21 mouse cellular contexts compared by ENCODE assay signal in the genomic region with DNA sequence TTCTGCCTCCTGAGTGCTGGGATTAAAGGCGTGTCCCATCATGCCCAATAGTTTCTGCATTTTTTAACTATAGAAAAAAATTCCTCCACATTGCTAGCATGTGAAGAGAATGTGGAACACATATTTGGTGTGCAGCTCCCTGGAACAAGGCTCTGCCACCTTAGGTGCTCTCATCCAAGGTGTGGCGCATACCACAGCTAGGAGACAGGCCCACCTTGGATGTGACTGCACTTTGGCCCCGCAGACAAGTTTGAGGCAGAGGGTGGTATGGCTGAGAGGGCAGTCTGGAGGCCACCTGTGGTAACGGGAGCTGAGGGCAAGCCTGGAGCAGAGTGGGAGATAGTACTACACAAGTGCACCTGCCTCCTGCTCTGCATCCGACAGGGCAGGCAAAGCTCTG. TPM values are rescaled to one million over a fixed set of nuclear protein-coding genes. Genes with fewer than 3 reads are reported as not detected.
A peak's percentile ranks its signal among the peaks of the same experiment; 100 is the strongest.
DNase-seq lines count a peak whose midpoint lies in the region; ATAC-seq and TF ChIP-seq lines count a peak whose summit lies in the region.
"Had no signal": no experiment of that assay in that cellular context is flagged by ENCODE, and none has a peak within 500 bp of the region (broad histone marks: within the 10 kb centered on the region; RNA-seq: fewer than 3 reads in every experiment).

No protein-coding gene starts in this region.

- H3K9me3 ChIP-seq in forebrain, embryonic 10.5 days: no peaks in the 10 kb centered on the region
- no peaks in the 10 kb centered on the region for H3K9me3 ChIP-seq in forebrain, embryonic 13.5 days (replicated peaks)
- H3K9me3 ChIP-seq in kidney, postnatal 0 days (replicated peaks; ENCODE audit: low read length): no peaks in the 10 kb centered on the region
- H3K9me3 ChIP-seq in midbrain, embryonic 16.5 days (replicated peaks; ENCODE audit: control insufficient read depth, low read length, poor library complexity, severe bottlenecking): no peaks in the 10 kb centered on the region
- no peaks in the 10 kb centered on the region for H3K9me3 ChIP-seq in midbrain, postnatal 0 days (ENCODE audit: low read length)
- H3K9me3 ChIP-seq: forebrain, embryonic 12.5 days; megakaryocyte, embryonic 14.5 days; neural tube, embryonic 15.5 days had no signal

- 0 out of 2 replicates have a peak overlapping the region, but pooled peaks have one; percentile 25 for H3K27ac ChIP-seq in forebrain, embryonic 10.5 days
- no peak overlapping the region for H3K27ac ChIP-seq in forebrain, embryonic 13.5 days
- no peak overlapping the region for H3K27ac ChIP-seq in kidney, postnatal 0 days
- H3K27ac ChIP-seq in kidney, adult 2 months (ENCODE audit: insufficient read depth, low read depth, low read length): no peak overlapping the region
- H3K27ac ChIP-seq in midbrain, embryonic 16.5 days (ENCODE audit: low read length): 0 out of 2 replicates have a peak overlapping the region, but pooled peaks have one; percentile 8
- H3K27ac ChIP-seq in midbrain, postnatal 0 days (ENCODE audit: low read depth, low read length): no peak overlapping the region
- H3K27ac ChIP-seq: heart, adult 2 months; hindbrain, postnatal 0 days; left cerebral cortex, adult 2 months; neural tube, embryonic 15.5 days had no signal

- TF ChIP-seq CTCF in kidney, postnatal 0 days (IDR thresholded peaks at IDR 0.05; ENCODE audit: low read depth): no peak
- TF ChIP-seq CTCF in kidney, adult 2 months (conservative IDR thresholded peaks at IDR 0.05; ENCODE audit: insufficient read depth, insufficient read length, low read depth, low read length): no peak
- TF ChIP-seq CTCF in midbrain, postnatal 0 days (IDR thresholded peaks at IDR 0.05): no peak

- H3K4me2 ChIP-seq in forebrain, embryonic 13.5 days: no peak overlapping the region
- H3K4me2 ChIP-seq in kidney, postnatal 0 days (ENCODE audit: low read length): no peak overlapping the region
- no peak overlapping the region for H3K4me2 ChIP-seq in midbrain, embryonic 16.5 days (ENCODE audit: low read length)
- H3K4me2 ChIP-seq in midbrain, postnatal 0 days (ENCODE audit: low read depth, low read length, poor library complexity, severe bottlenecking): no peak overlapping the region
- H3K4me2 ChIP-seq: forebrain, embryonic 12.5 days; liver, embryonic 11.5 days; lung, embryonic 14.5 days; neural tube, embryonic 15.5 days had no signal

- peaks cover 74% of the 10 kb centered on the region for H3K36me3 ChIP-seq in forebrain, embryonic 10.5 days (replicated peaks)
- peaks cover 34% of the 10 kb centered on the region; the same call in 1 of the 2 replicates for H3K36me3 ChIP-seq in forebrain, embryonic 13.5 days (ENCODE audit: poor library complexity, severe bottlenecking)
- peaks cover 9% of the 10 kb centered on the region; the same call in 1 of the 2 replicates for H3K36me3 ChIP-seq in kidney, postnatal 0 days (ENCODE audit: insufficient read depth, low read length)
- no peaks in the 10 kb centered on the region for H3K36me3 ChIP-seq in kidney, adult 2 months (ENCODE audit: control insufficient read depth, insufficient read depth, low read length)
- peaks cover 12% of the 10 kb centered on the region; the same call in 1 of the 2 replicates for H3K36me3 ChIP-seq in midbrain, embryonic 16.5 days (ENCODE audit: control insufficient read depth, insufficient read depth, low read length)
- H3K36me3 ChIP-seq in midbrain, postnatal 0 days (ENCODE audit: insufficient read depth, low read length): peaks cover 15% of the 10 kb centered on the region

- DNase-seq in forebrain, embryonic 10.5 days (ENCODE audit: extremely low spot score, low spot score): no peak
- DNase-seq in kidney, postnatal 0 days (ENCODE audit: low spot score): peak; percentile 5
- no peak for DNase-seq in kidney, adult 2 months
- no peak for DNase-seq in midbrain, postnatal 0 days (ENCODE audit: low spot score)
- DNase-seq in left cerebral cortex, postnatal 10 days (ENCODE audit: extremely low spot score in 1 of 2, low spot score in 2 of 2): no peak
- DNase-seq: adrenal gland, postnatal 14 days; gastrocnemius, postnatal 14 days; heart, adult 2 months; heart, postnatal 4 days; layer of hippocampus, adult 9-11 months; lung, embryonic 14.5 days; right cerebral cortex, postnatal 25 days had no signal

- H3K4me1 ChIP-seq in forebrain, embryonic 10.5 days: peaks cover 42% of the 10 kb centered on the region
- peaks cover 21% of the 10 kb centered on the region for H3K4me1 ChIP-seq in forebrain, embryonic 13.5 days
- no peaks in the 10 kb centered on the region for H3K4me1 ChIP-seq in kidney, postnatal 0 days (replicated peaks; ENCODE audit: insufficient read depth, low read length)
- H3K4me1 ChIP-seq in kidney, adult 2 months (ENCODE audit: control insufficient read depth, insufficient read depth, low read length): no peaks in the 10 kb centered on the region
- H3K4me1 ChIP-seq in midbrain, embryonic 16.5 days (ENCODE audit: control insufficient read depth, insufficient read depth, low read length): peaks cover 2% of the 10 kb centered on the region; the same call in 1 of the 2 replicates
- no peaks in the 10 kb centered on the region for H3K4me1 ChIP-seq in midbrain, postnatal 0 days (ENCODE audit: insufficient read depth, low read length)

- no peak overlapping the region for H3K4me3 ChIP-seq in forebrain, embryonic 10.5 days
- H3K4me3 ChIP-seq in forebrain, embryonic 13.5 days: no peak overlapping the region
- no peak overlapping the region for H3K4me3 ChIP-seq in kidney, postnatal 0 days (replicated peaks; ENCODE audit: low read depth, low read length)
- no peak overlapping the region for H3K4me3 ChIP-seq in kidney, adult 2 months (ENCODE audit: insufficient read depth, low read depth, low read length)
- H3K4me3 ChIP-seq in midbrain, embryonic 16.5 days (ENCODE audit: low read depth, low read length): no peak overlapping the region
- H3K4me3 ChIP-seq in midbrain, postnatal 0 days (ENCODE audit: low read depth, low read length): no peak overlapping the region
- H3K4me3 ChIP-seq: forebrain, embryonic 12.5 days; heart, adult 2 months; left cerebral cortex, adult 2 months; neural tube, embryonic 15.5 days had no signal

- no peaks in the 10 kb centered on the region for H3K27me3 ChIP-seq in forebrain, embryonic 10.5 days (ENCODE audit: poor library complexity, severe bottlenecking)
- no peaks in the 10 kb centered on the region for H3K27me3 ChIP-seq in forebrain, embryonic 13.5 days
- H3K27me3 ChIP-seq in kidney, postnatal 0 days (ENCODE audit: insufficient read depth, low read length): no peaks in the 10 kb centered on the region
- H3K27me3 ChIP-seq in kidney, adult 2 months (replicated peaks; ENCODE audit: control insufficient read depth, insufficient read depth, low read length): no peaks in the 10 kb centered on the region
- H3K27me3 ChIP-seq in midbrain, embryonic 16.5 days (ENCODE audit: control insufficient read depth, insufficient read depth, low read depth, low read length): no peaks in the 10 kb centered on the region
- no peaks in the 10 kb centered on the region for H3K27me3 ChIP-seq in midbrain, postnatal 0 days (ENCODE audit: insufficient read depth, low read length)
- H3K27me3 ChIP-seq: forebrain, embryonic 12.5 days; megakaryocyte, embryonic 14.5 days; neural tube, embryonic 15.5 days had no signal

- WGBS in forebrain, embryonic 10.5 days: 72% methylated on average over 5 of the region's 5 CpGs
- WGBS in forebrain, embryonic 13.5 days: 76% methylated on average over 5 of the region's 5 CpGs
- WGBS in kidney, postnatal 0 days: 68% methylated on average over 5 of the region's 5 CpGs
- 54% methylated on average over 5 of the region's 5 CpGs for WGBS in kidney, adult 2 months
- WGBS in midbrain, embryonic 16.5 days: 78% methylated on average over 5 of the region's 5 CpGs
- 89% methylated on average over 5 of the region's 5 CpGs for WGBS in midbrain, postnatal 0 days

- no peak for ATAC-seq in forebrain, embryonic 13.5 days
- peak; percentile 53; the same call in 1 of the 2 replicates for ATAC-seq in kidney, postnatal 0 days (replicated peaks; ENCODE audit: low FRiP score, low read depth)
- ATAC-seq in midbrain, embryonic 16.5 days: no peak
- no peak for ATAC-seq in midbrain, postnatal 0 days (ENCODE audit: low FRiP score)
- ATAC-seq: CD4-positive, CD25-positive, alpha-beta regulatory T cell, adult 4 months; hindbrain, postnatal 0 days had no signal

- intact Hi-C loops in left cerebral cortex, postnatal 10 days (cut with DNase I): no loop called here

- no peak for TF ChIP-seq POLR2A in kidney, adult 2 months (IDR thresholded peaks at IDR 0.05; ENCODE audit: low read depth, low read length)

- H3K9ac ChIP-seq in forebrain, embryonic 13.5 days: no peak overlapping the region
- no peak overlapping the region for H3K9ac ChIP-seq in kidney, postnatal 0 days (ENCODE audit: low read depth, low read length)
- no peak overlapping the region for H3K9ac ChIP-seq in midbrain, embryonic 16.5 days (ENCODE audit: low read depth, low read length)
- H3K9ac ChIP-seq in midbrain, postnatal 0 days (replicated peaks; ENCODE audit: low read length, poor library complexity, severe bottlenecking): no peak overlapping the region
- H3K9ac ChIP-seq: forebrain, embryonic 12.5 days; lung, embryonic 14.5 days; neural tube, embryonic 15.5 days had no signal

RNA-seq across cellular contexts. Expression of gene Mok, which starts 31.9 kb away (rescaled TPM):
- polyA plus RNA-seq in forebrain, embryonic 10.5 days (2016; fragmentation: Nextera tagmentation; extraction: Ambion mirVana): 11.7 and 12.0 TPM in 2 replicates
- polyA plus RNA-seq in forebrain, embryonic 13.5 days (2015; fragmentation: Nextera tagmentation; extraction: Ambion mirVana): 11.6 and 13.1 TPM in 2 replicates
- 8.9 and 9.6 TPM in 2 replicates for polyA plus RNA-seq in kidney, postnatal 0 days (2015; fragmentation: Nextera tagmentation; extraction: Ambion mirVana)
- polyA plus RNA-seq in kidney, adult 2 months (2012; rRNA removed): 9.8 and 10.1 TPM in 2 replicates
- polyA plus RNA-seq in midbrain, embryonic 16.5 days (2015; fragmentation: Nextera tagmentation; extraction: Ambion mirVana): 16.1 and 17.9 TPM in 2 replicates
- total RNA-seq in midbrain, postnatal 0 days (2014; rRNA removed): 10.7 and 23.7 TPM in 2 replicates
- 17.0 and 18.9 TPM in 2 replicates for polyA plus RNA-seq in midbrain, postnatal 0 days (2015; fragmentation: Nextera tagmentation; extraction: Ambion mirVana)
- total RNA-seq in left cerebral cortex, postnatal 10 days (2021): 10 to 100 TPM; 11.9 to 13.5 TPM

RNA-seq across cellular contexts. Expression of gene Zfp839, which starts 41.2 kb away (rescaled TPM):
- polyA plus RNA-seq in forebrain, embryonic 10.5 days (2016; fragmentation: Nextera tagmentation; extraction: Ambion mirVana): 4.2 and 5.2 TPM in 2 replicates
- 3.0 and 3.6 TPM in 2 replicates for polyA plus RNA-seq in forebrain, embryonic 13.5 days (2015; fragmentation: Nextera tagmentation; extraction: Ambion mirVana)
- 2.2 and 2.3 TPM in 2 replicates for polyA plus RNA-seq in kidney, postnatal 0 days (2015; fragmentation: Nextera tagmentation; extraction: Ambion mirVana)
- 6.9 and 9.0 TPM in 2 replicates for polyA plus RNA-seq in kidney, adult 2 months (2012; rRNA removed)
- 3.6 and 4.7 TPM in 2 replicates for polyA plus RNA-seq in midbrain, embryonic 16.5 days (2015; fragmentation: Nextera tagmentation; extraction: Ambion mirVana)
- 4.5 and 5.4 TPM in 2 replicates for total RNA-seq in midbrain, postnatal 0 days (2014; rRNA removed)
- 1.7 and 1.9 TPM in 2 replicates for polyA plus RNA-seq in midbrain, postnatal 0 days (2015; fragmentation: Nextera tagmentation; extraction: Ambion mirVana)
- total RNA-seq in left cerebral cortex, postnatal 10 days (2021): 1 to 10 TPM; 8.6 to 8.9 TPM

Comparison
In these comparisons a context has a peak if more than half of its experiments do, and no peak if none do; other contexts are left out.
1. H3K27ac ChIP-seq: peak in forebrain, embryonic 10.5 days (single experiment) and midbrain, embryonic 16.5 days (single experiment); none in forebrain, embryonic 13.5 days (single experiment), kidney, postnatal 0 days (single experiment), kidney, adult 2 months (single experiment) and midbrain, postnatal 0 days (single experiment).